Mouse (Mus musculus): ENCODE results near the gene Tarbp2.

Tarbp2 gene

GRCm38 (mm10) chr15:102505073-102505769 lies 12.8 kb upstream of the Tarbp2 start:
- CTCF ChIA-PET = no interaction called here

- CTCF ChIA-PET = no interaction called here
These were observed 12.1 kb upstream of the Tarbp2 start for GRCm38 (mm10) chr15:102505770-102506463.

- CTCF ChIA-PET = interaction anchor here (0.5 to 0.6 kb wide), 2 partner anchors 10 to 912 kb away, joined by 4 to 13 read pairs; no protein-coding TSS in a partner anchor
These were observed 11.5 kb upstream of the Tarbp2 start for GRCm38 (mm10) chr15:102506464-102506830.

- CTCF ChIA-PET = interaction anchor here (0.5 to 0.6 kb wide), 2 partner anchors 9 to 911 kb away, joined by 4 to 13 read pairs; no protein-coding TSS in a partner anchor
These were observed 11.1 kb upstream of the Tarbp2 start for GRCm38 (mm10) chr15:102506864-102507263.

GRCm38 (mm10) chr15:102507561-102507960 lies 10.4 kb upstream of the Tarbp2 start:
- CTCF ChIA-PET = no interaction called here

GRCm38 (mm10) chr15:102508336-102508735 lies 9.7 kb upstream of the Tarbp2 start:
- CTCF ChIA-PET = no interaction called here

GRCm38 (mm10) chr15:102510110-102510509 lies 7.9 kb upstream of the Tarbp2 start:
- CTCF ChIA-PET = no interaction called here

GRCm38 (mm10) chr15:102510590-102511284 lies 7.3 kb upstream of the Tarbp2 start:
- CTCF ChIA-PET = no interaction called here

GRCm38 (mm10) chr15:102511285-102511833 lies 6.6 kb upstream of the Tarbp2 start:
- CTCF ChIA-PET = no interaction called here

- CTCF ChIA-PET = no interaction called here
These were observed 6.0 kb upstream of the Tarbp2 start for GRCm38 (mm10) chr15:102512010-102512409.

GRCm38 (mm10) chr15:102512471-102512870 lies 5.5 kb upstream of the Tarbp2 start:
- CTCF ChIA-PET = no interaction called here

- CTCF ChIA-PET = interaction anchor here (0.5 to 0.7 kb wide), 2 partner anchors 38 to 132 kb away, joined by 3 to 11 read pairs; no protein-coding TSS in a partner anchor
These were observed 5.0 kb upstream of the Tarbp2 start for GRCm38 (mm10) chr15:102513004-102513403.

- CTCF ChIA-PET = no interaction called here
These were observed 2.7 kb upstream of the Tarbp2 start for GRCm38 (mm10) chr15:102515261-102515660.

- CTCF ChIA-PET = interaction anchor here (0.6 to 1.2 kb wide), 3 partner anchors 9 to 37 kb away, joined by 6 to 13 read pairs (median 11); no protein-coding TSS in a partner anchor
These were observed 2.2 kb upstream of the Tarbp2 start for GRCm38 (mm10) chr15:102515791-102516190.

GRCm38 (mm10) chr15:102516293-102516692 lies 1.7 kb upstream of the Tarbp2 start:
- CTCF ChIA-PET = interaction anchor here (0.6 to 1.2 kb wide), 4 partner anchors 10 to 117 kb away, joined by 3 to 13 read pairs (median 8); no protein-coding TSS in a partner anchor

- CTCF ChIA-PET = interaction anchor here (0.6 to 1.2 kb wide), 4 partner anchors 10 to 117 kb away, joined by 3 to 13 read pairs (median 4); no protein-coding TSS in a partner anchor
These were observed 1.1 kb upstream of the Tarbp2 start, which contains the start of gene Map3k12 for GRCm38 (mm10) chr15:102516728-102517404. Gene Map3k12, minus strand, starts transcription at chr15:102517064.

- CTCF ChIA-PET = no interaction called here
These were observed 389 bp upstream of the Tarbp2 start for GRCm38 (mm10) chr15:102517631-102517975.

GRCm38 (mm10) chr15:102518859-102519201 lies 838 bp downstream of the Tarbp2 start:
- CTCF ChIA-PET = no interaction called here

GRCm38 (mm10) chr15:102519211-102520141 lies 1.5 kb downstream of the Tarbp2 start:
- CTCF ChIA-PET = no interaction called here

GRCm38 (mm10) chr15:102520416-102520815 lies 2.4 kb downstream of the Tarbp2 start:
- CTCF ChIA-PET = no interaction called here

All from spleen, embryonic (tissue).